Mouse (Mus musculus): ENCODE data around the gene Mrpl35.

DNA sequence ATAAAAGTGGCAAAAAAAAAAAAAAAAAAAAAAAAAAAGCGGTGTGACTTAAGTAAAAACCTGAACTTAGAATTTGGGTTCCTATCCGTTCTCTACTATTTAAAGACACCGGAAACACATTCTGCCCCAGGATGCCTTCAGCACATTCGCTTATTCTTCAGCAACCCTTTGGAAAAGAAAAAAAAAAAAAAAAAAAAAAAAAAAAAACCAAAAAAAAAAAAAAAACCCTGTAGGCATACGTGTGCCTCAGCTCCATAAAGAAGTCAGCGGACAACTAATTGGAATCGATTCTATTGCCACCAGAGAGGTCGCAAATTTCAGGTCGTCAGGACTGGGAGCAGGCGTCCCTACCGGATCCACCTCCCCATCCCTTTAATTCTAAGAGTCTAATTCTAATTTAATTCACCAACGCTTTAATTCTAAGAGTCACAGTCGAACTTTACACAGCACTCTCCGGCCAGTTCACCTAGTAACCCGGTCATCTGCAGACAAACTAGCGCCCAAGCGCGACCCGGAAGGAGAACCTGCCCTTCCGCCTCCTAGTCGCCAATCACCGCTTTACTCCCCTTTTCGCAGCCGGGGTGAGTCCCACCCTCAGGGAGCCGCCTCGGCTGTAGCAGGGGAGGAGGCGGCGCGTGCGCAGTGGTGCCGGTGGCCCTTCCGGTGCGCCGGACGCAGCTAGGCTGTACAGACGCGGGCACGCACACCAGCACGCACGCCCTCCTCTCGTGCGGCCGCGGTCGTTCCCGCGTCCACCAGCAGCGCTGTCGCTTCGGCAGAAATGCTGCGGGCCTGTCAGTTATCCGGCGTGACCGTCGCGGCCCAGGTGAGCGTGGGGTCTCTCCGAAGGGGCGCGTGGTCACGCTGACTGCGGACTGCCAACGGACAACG is 4.2 kb upstream of the Mrpl35 start, which contains the start of gene Immt:
- TF ChIP-seq CTCF (IDR thresholded peaks at IDR 0.05; ENCODE audit: borderline replicate concordance, control insufficient read depth, extremely low read depth, insufficient read depth, low read length, poor library complexity) (peak; percentile 23; the same call in 1 of the 2 replicates), POLR2A (IDR thresholded peaks at IDR 0.05; ENCODE audit: control insufficient read depth, extremely low read depth, insufficient read depth, low read length, poor library complexity) (0 out of 2 replicates have a peak, but pooled peaks have one; percentile 52)
